Comparison of ENCODE assay signal across 38 mouse cellular contexts in genomic region chr4:106454541-106454940, GRCm38 (mm10). TPM values are rescaled to one million over a fixed set of nuclear protein-coding genes. Genes with fewer than 3 reads are reported as not detected.
"Had no signal": no experiment of that assay in that cellular context is flagged by ENCODE, and none has a peak within 500 bp of the region (broad histone marks: within the 10 kb centered on the region; RNA-seq: fewer than 3 reads in every experiment).

No protein-coding gene starts in this region.

- H3K4me1 ChIP-seq: embryonic facial prominence, embryonic 12.5 days; embryonic facial prominence, embryonic 13.5 days; embryonic facial prominence, embryonic 15.5 days; forebrain, embryonic 10.5 days; forebrain, embryonic 12.5 days; forebrain, embryonic 13.5 days; forebrain, embryonic 15.5 days had no signal

- H3K36me3 ChIP-seq: embryonic facial prominence, embryonic 10.5 days; embryonic facial prominence, embryonic 12.5 days; embryonic facial prominence, embryonic 13.5 days; embryonic facial prominence, embryonic 15.5 days; forebrain, embryonic 12.5 days; forebrain, embryonic 15.5 days had no signal

- H3K27me3 ChIP-seq: embryonic facial prominence, embryonic 12.5 days; embryonic facial prominence, embryonic 13.5 days; embryonic facial prominence, embryonic 15.5 days; forebrain, embryonic 12.5 days; forebrain, embryonic 13.5 days; forebrain, embryonic 15.5 days had no signal

- H3K4me3 ChIP-seq: embryonic facial prominence, embryonic 10.5 days; embryonic facial prominence, embryonic 12.5 days; embryonic facial prominence, embryonic 13.5 days; embryonic facial prominence, embryonic 15.5 days; erythroblast, embryonic 14.5 days; forebrain, embryonic 10.5 days; forebrain, embryonic 12.5 days; forebrain, embryonic 13.5 days; forebrain, embryonic 15.5 days; gastrocnemius, adult 2 months; heart, adult 2 months had no signal

- H3K9me3 ChIP-seq: embryonic facial prominence, embryonic 10.5 days; embryonic facial prominence, embryonic 12.5 days; embryonic facial prominence, embryonic 13.5 days; embryonic facial prominence, embryonic 15.5 days; forebrain, embryonic 10.5 days; forebrain, embryonic 12.5 days; forebrain, embryonic 13.5 days; forebrain, embryonic 15.5 days had no signal

- H3K27ac ChIP-seq: embryonic facial prominence, embryonic 10.5 days; embryonic facial prominence, embryonic 12.5 days; embryonic facial prominence, embryonic 13.5 days; embryonic facial prominence, embryonic 15.5 days; forebrain, embryonic 10.5 days; forebrain, embryonic 12.5 days; forebrain, embryonic 13.5 days; forebrain, embryonic 15.5 days; gastrocnemius, adult 2 months; heart, adult 2 months had no signal

- H3K4me2 ChIP-seq: embryonic facial prominence, embryonic 12.5 days; embryonic facial prominence, embryonic 13.5 days; embryonic facial prominence, embryonic 15.5 days; forebrain, embryonic 12.5 days; forebrain, embryonic 13.5 days; forebrain, embryonic 15.5 days had no signal

- H3K9ac ChIP-seq: embryonic facial prominence, embryonic 12.5 days; embryonic facial prominence, embryonic 13.5 days; embryonic facial prominence, embryonic 15.5 days; forebrain, embryonic 12.5 days; forebrain, embryonic 13.5 days; forebrain, embryonic 15.5 days; forebrain, postnatal 0 days had no signal

- ATAC-seq: forebrain, embryonic 13.5 days; forebrain, embryonic 14.5 days; forebrain, embryonic 15.5 days; forebrain, embryonic 16.5 days; forebrain, postnatal 0 days had no signal

- DNase-seq: cerebellum, adult 2 months; cerebellum, adult 8-10 months; cerebellum, adult 9-10 months; cerebellum, adult 9-11 months; cerebellum, postnatal 10 days; cerebellum, postnatal 14 days; cerebellum, postnatal 25 days; cerebellum, postnatal 36 days; embryo, embryonic 11 days; forebrain, postnatal 0 days; gastrocnemius, adult 2 months; gastrocnemius, postnatal 10 days; gastrocnemius, postnatal 14 days; gastrocnemius, postnatal 25 days; gastrocnemius, postnatal 36 days; heart, adult 11 months; heart, adult 18-20 months; heart, adult 2 months had no signal

RNA-seq across cellular contexts. Expression of gene Pcsk9, which starts 9.6 kb away (rescaled TPM):
- total RNA-seq: common myeloid progenitor, adult 5-6 weeks; gastrocnemius, adult 18-20 months; gastrocnemius, adult 2 months; gastrocnemius, adult 8-10 months; gastrocnemius, postnatal 14 days; heart, adult 18-20 months; heart, adult 2 months; heart, adult 8-10 months had no signal

RNA-seq across cellular contexts. Expression of gene Bsnd, which starts 37.5 kb away (rescaled TPM):
- total RNA-seq: common myeloid progenitor, adult 5-6 weeks; forebrain, postnatal 0 days; gastrocnemius, adult 18-20 months; gastrocnemius, adult 2 months; gastrocnemius, postnatal 25 days; gastrocnemius, postnatal 36 days; granulocyte monocyte progenitor cell, adult 5-6 weeks; heart, adult 18-20 months; heart, adult 2 months; heart, adult 8-10 months had no signal
- polyA plus RNA-seq: cortical plate, adult 2 months; embryonic facial prominence, embryonic 10.5 days; embryonic facial prominence, embryonic 11.5 days; embryonic facial prominence, embryonic 12.5 days; embryonic facial prominence, embryonic 13.5 days; erythroblast, embryonic 14.5 days; forebrain, embryonic 10.5 days; forebrain, embryonic 11.5 days; forebrain, embryonic 12.5 days; forebrain, embryonic 13.5 days; forebrain, embryonic 14.5 days; forebrain, embryonic 15.5 days; forebrain, embryonic 16.5 days; forebrain, postnatal 0 days; frontal cortex, adult 2 months; heart, adult 2 months had no signal
